Mouse (Mus musculus): ENCODE measurements around the gene Ncor1.
A peak's percentile ranks its signal among the peaks of the same experiment; 100 is the strongest.

- peak; percentile 29; the same call in 1 of the 2 replicates for TF ChIP-seq CTCF (IDR thresholded peaks at IDR 0.05; ENCODE audit: low read depth)
- no peak; the same call in 1 of the 2 replicates for TF ChIP-seq EP300 (IDR thresholded peaks at IDR 0.05; ENCODE audit: low read depth)
Observed at GRCm38 (mm10) chr11:62456483-62457172, 1.7 kb downstream of the Ncor1 start.
